Mouse (Mus musculus) stomach, postnatal 0 days (tissue): ENCODE data around the gene Ttn.

Source experiments
- CTCF ChIP-seq: IDR thresholded peaks from 2 replicates; pipeline ENCODE4 v1.5.1; 2016; ENCODE audit warnings: antibody characterized with exemption, low read depth, mild to moderate bottlenecking, moderate library complexity
- EP300 ChIP-seq: optimal IDR thresholded peaks from 2 replicates; pipeline ENCODE3; 2016; ENCODE audit warnings: antibody characterized with exemption

DNA sequence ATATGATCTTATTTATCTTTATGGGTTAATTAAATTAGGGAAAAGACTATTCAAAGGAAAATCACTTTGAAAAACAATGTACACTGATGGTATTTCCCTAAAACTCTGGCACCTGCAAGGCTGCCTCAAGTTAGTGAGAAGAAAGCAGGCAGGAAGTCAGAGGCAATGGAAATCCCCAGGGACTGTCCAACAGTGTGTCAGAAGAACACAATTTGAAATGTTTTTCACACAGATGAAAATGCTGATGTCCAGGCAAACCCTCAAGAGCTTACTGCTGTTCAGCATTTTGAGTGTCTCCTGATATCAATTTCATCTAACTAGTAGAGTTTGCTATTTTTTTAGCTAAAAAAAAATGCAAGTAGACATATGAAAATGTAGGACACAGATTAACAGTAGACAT is 161.9 kb downstream of the Ttn start:
- TF ChIP-seq EP300 = no peak
- TF ChIP-seq CTCF = no peak
